Mouse (Mus musculus) small intestine, adult 2 months (tissue): Measurements from ENCODE around the gene Muc16.

Experiments
- CTCF ChIP-seq: fragments of 200-500 bp; IDR thresholded peaks from 2 replicates; pipeline ENCODE4 v1.5.1; 2012; ENCODE audit warnings: low read depth, mild to moderate bottlenecking, control low read depth, inconsistent platforms, low read length, moderate library complexity, mixed read lengths; ENCODE audit not compliant: insufficient replicate concordance, insufficient read length; ENCODE audit errors: extremely low read depth
- POLR2A ChIP-seq: fragments of 200-500 bp; IDR thresholded peaks from 2 replicates; pipeline ENCODE4 v1.6.1; 2012; ENCODE audit warnings: low read depth, mild to moderate bottlenecking, control low read depth, inconsistent platforms, low read length, moderate library complexity

DNA sequence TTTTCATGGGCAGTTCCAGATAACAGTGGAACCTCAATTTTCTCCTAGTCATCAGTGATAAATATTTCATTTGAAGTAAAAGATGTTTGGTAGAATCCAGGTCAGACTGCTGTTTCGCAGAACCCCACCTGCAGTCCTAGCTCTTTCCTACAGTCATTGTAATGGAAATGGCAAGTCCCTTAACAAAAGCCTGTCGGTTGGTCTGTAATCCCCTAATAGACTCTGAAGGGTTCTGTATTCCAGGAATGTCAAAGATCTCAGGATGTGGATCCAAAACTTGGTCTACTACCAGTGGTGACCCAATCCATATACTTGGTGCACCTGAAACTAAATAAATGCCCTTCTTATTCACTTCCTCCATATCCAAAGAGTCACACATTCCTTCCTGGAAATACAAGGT is 76.0 kb downstream of the Muc16 start:
- no peak for TF ChIP-seq CTCF
- TF ChIP-seq POLR2A: no peak
